Mouse (Mus musculus): ENCODE measurements at regions not wholly inside any gene's neighbourhood (a gene's known extent, or its start where the extent isn't known, plus 50 kb on each side); places are given as distances from the start of the nearest gene placed in this dataset.

DNA sequence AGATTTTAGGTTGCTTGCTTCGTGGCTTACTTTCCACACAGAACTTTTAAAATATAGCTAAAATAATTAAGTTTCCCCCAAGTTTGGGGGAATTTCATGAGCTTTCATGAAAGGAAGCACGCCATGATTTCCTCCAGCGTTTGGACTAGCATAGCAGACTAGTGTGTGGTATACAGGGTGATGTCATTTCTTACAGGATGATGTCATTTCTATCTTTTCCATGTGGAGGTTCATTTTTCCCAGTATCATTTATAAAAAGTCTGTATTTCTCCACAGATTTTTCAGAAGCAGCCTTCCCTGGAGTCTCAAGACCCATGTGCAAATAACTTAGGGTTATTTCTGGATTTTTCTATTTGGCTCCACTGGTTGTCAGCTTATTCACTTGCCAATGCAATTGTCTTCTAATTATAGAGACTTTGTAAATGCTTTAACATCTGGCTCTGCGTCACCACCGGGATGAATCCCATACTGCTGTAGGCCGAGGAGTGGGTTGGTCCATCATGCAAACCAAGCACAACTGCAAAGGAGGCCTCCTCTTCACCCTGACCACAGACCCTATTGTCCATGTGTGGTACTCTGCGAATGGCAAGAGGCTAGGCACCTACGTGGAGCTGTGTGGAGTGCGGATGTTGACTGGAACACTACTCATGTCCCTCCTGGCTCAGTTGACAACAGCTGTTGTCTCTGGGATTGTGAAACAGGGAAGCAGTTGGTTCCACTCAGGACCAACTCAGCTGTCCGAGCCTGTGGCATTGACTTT is 85.4 kb upstream of the Arid2 start:
- no peak for TF ChIP-seq CTCF (IDR thresholded peaks at IDR 0.05; ENCODE audit: insufficient read depth, low read depth, low read length)
- no peak for TF ChIP-seq POLR2A (IDR thresholded peaks at IDR 0.05; ENCODE audit: insufficient read depth, low read depth, low read length)

All from olfactory bulb, adult 2 months (tissue).